Mouse (Mus musculus): Measurements from ENCODE around the gene Ntrk3. TPM values are rescaled to one million over a fixed set of nuclear protein-coding genes. Genes with fewer than 3 reads are reported as not detected.

The Ntrk3 gene
- polyA plus RNA-seq, 2 experiments: 5.3 to 15.0 TPM

GRCm38 (mm10) chr7:78702676-78703075 lies 35.1 kb downstream of the Ntrk3 start:
- ATAC-seq (ENCODE audit: low FRiP score, low read depth) (no peak), DNase-seq (ENCODE audit: low spot score) (no peak)
- TF ChIP-seq POLR2A (IDR thresholded peaks at IDR 0.05; ENCODE audit: borderline replicate concordance, extremely low read depth, insufficient read depth, insufficient read length): no peak
- Histone ChIP-seq H3K36me3 (ENCODE audit: control insufficient read depth, insufficient read depth, low read length) (no peaks in the 10 kb centered on the region), H3K9me3 (ENCODE audit: control insufficient read depth, low read length) (no peaks in the 10 kb centered on the region), H3K27me3 (ENCODE audit: control insufficient read depth, insufficient read depth, low read length) (no peaks in the 10 kb centered on the region), H3K4me2 (replicated peaks; ENCODE audit: low read depth, low read length, severe bottlenecking) (no peak overlapping the region), H3K27ac (replicated peaks; ENCODE audit: low read depth, low read length) (no peak overlapping the region), H3K4me3 (replicated peaks; ENCODE audit: low read length) (no peak overlapping the region), H3K4me1 (ENCODE audit: control insufficient read depth, insufficient read depth, low read length) (no peaks in the 10 kb centered on the region), H3K9ac (ENCODE audit: low read depth, low read length, severe bottlenecking) (no peak overlapping the region)
- 67% methylated on average over 6 of the region's 6 CpGs for WGBS

- no peak overlapping the region for H3K27ac ChIP-seq (replicated peaks; ENCODE audit: low read depth, low read length)
- ATAC-seq (ENCODE audit: low FRiP score, low read depth): no peak
- DNase-seq (ENCODE audit: low spot score): no peak
- no peaks in the 10 kb centered on the region for H3K9me3 ChIP-seq (ENCODE audit: control insufficient read depth, low read length)
- H3K4me2 ChIP-seq (replicated peaks; ENCODE audit: low read depth, low read length, severe bottlenecking): no peak overlapping the region
- TF ChIP-seq POLR2A (IDR thresholded peaks at IDR 0.05; ENCODE audit: borderline replicate concordance, extremely low read depth, insufficient read depth, insufficient read length): no peak
- no peak overlapping the region for H3K9ac ChIP-seq (ENCODE audit: low read depth, low read length, severe bottlenecking)
- no peaks in the 10 kb centered on the region for H3K36me3 ChIP-seq (ENCODE audit: control insufficient read depth, insufficient read depth, low read length)
- H3K4me3 ChIP-seq (replicated peaks; ENCODE audit: low read length): no peak overlapping the region
- no peaks in the 10 kb centered on the region for H3K4me1 ChIP-seq (ENCODE audit: control insufficient read depth, insufficient read depth, low read length)
- H3K27me3 ChIP-seq (ENCODE audit: control insufficient read depth, insufficient read depth, low read length): no peaks in the 10 kb centered on the region
- WGBS: 80% methylated on average over 3 of the region's 3 CpGs
Observed at GRCm38 (mm10) chr7:78695200-78695599, 42.6 kb downstream of the Ntrk3 start.

GRCm38 (mm10) chr7:78693148-78693547 lies 44.7 kb downstream of the Ntrk3 start:
- Histone ChIP-seq H3K9me3 (ENCODE audit: control insufficient read depth, low read length) (no peaks in the 10 kb centered on the region), H3K27ac (replicated peaks; ENCODE audit: low read depth, low read length) (no peak overlapping the region), H3K27me3 (ENCODE audit: control insufficient read depth, insufficient read depth, low read length) (no peaks in the 10 kb centered on the region), H3K4me3 (replicated peaks; ENCODE audit: low read length) (no peak overlapping the region), H3K9ac (ENCODE audit: low read depth, low read length, severe bottlenecking) (no peak overlapping the region), H3K36me3 (ENCODE audit: control insufficient read depth, insufficient read depth, low read length) (no peaks in the 10 kb centered on the region), H3K4me1 (ENCODE audit: control insufficient read depth, insufficient read depth, low read length) (no peaks in the 10 kb centered on the region), H3K4me2 (replicated peaks; ENCODE audit: low read depth, low read length, severe bottlenecking) (no peak overlapping the region)
- TF ChIP-seq POLR2A (IDR thresholded peaks at IDR 0.05; ENCODE audit: borderline replicate concordance, extremely low read depth, insufficient read depth, insufficient read length): no peak
- WGBS: 58% methylated on average over 1 of the region's 1 CpGs
- DNase-seq (ENCODE audit: low spot score) (no peak), ATAC-seq (ENCODE audit: low FRiP score, low read depth) (no peak)

- Histone ChIP-seq H3K4me3 (replicated peaks; ENCODE audit: low read length) (no peak overlapping the region), H3K4me2 (replicated peaks; ENCODE audit: low read depth, low read length, severe bottlenecking) (no peak overlapping the region), H3K27ac (replicated peaks; ENCODE audit: low read depth, low read length) (no peak overlapping the region), H3K4me1 (ENCODE audit: control insufficient read depth, insufficient read depth, low read length) (no peaks in the 10 kb centered on the region), H3K9ac (ENCODE audit: low read depth, low read length, severe bottlenecking) (no peak overlapping the region), H3K27me3 (ENCODE audit: control insufficient read depth, insufficient read depth, low read length) (no peaks in the 10 kb centered on the region), H3K9me3 (ENCODE audit: control insufficient read depth, low read length) (no peaks in the 10 kb centered on the region), H3K36me3 (ENCODE audit: control insufficient read depth, insufficient read depth, low read length) (no peaks in the 10 kb centered on the region)
- DNase-seq (ENCODE audit: low spot score) (no peak), ATAC-seq (ENCODE audit: low FRiP score, low read depth) (no peak)
- WGBS: 38% methylated on average over 3 of the region's 3 CpGs
- no peak for TF ChIP-seq POLR2A (IDR thresholded peaks at IDR 0.05; ENCODE audit: borderline replicate concordance, extremely low read depth, insufficient read depth, insufficient read length)
Observed at GRCm38 (mm10) chr7:78690956-78691355, 46.9 kb downstream of the Ntrk3 start.

- Histone ChIP-seq H3K4me3 (replicated peaks; ENCODE audit: low read length) (no peak overlapping the region), H3K27ac (replicated peaks; ENCODE audit: low read depth, low read length) (no peak overlapping the region), H3K4me1 (ENCODE audit: control insufficient read depth, insufficient read depth, low read length) (no peaks in the 10 kb centered on the region), H3K9me3 (ENCODE audit: control insufficient read depth, low read length) (no peaks in the 10 kb centered on the region), H3K36me3 (ENCODE audit: control insufficient read depth, insufficient read depth, low read length) (no peaks in the 10 kb centered on the region), H3K4me2 (replicated peaks; ENCODE audit: low read depth, low read length, severe bottlenecking) (no peak overlapping the region), H3K9ac (ENCODE audit: low read depth, low read length, severe bottlenecking) (no peak overlapping the region), H3K27me3 (ENCODE audit: control insufficient read depth, insufficient read depth, low read length) (no peaks in the 10 kb centered on the region)
- ATAC-seq (ENCODE audit: low FRiP score, low read depth) (no peak), DNase-seq (ENCODE audit: low spot score) (no peak)
- 69% methylated on average over 6 of the region's 6 CpGs for WGBS
- no peak for TF ChIP-seq POLR2A (IDR thresholded peaks at IDR 0.05; ENCODE audit: borderline replicate concordance, extremely low read depth, insufficient read depth, insufficient read length)
Observed at GRCm38 (mm10) chr7:78684943-78685342, 52.9 kb downstream of the Ntrk3 start.

- H3K4me3 ChIP-seq (replicated peaks; ENCODE audit: low read length): no peak overlapping the region
- ATAC-seq (ENCODE audit: low FRiP score, low read depth) (no peak), DNase-seq (ENCODE audit: low spot score) (no peak)
- no peaks in the 10 kb centered on the region for H3K4me1 ChIP-seq (ENCODE audit: control insufficient read depth, insufficient read depth, low read length)
- no peak overlapping the region for H3K27ac ChIP-seq (replicated peaks; ENCODE audit: low read depth, low read length)
- H3K4me2 ChIP-seq (replicated peaks; ENCODE audit: low read depth, low read length, severe bottlenecking): no peak overlapping the region
- H3K9me3 ChIP-seq (ENCODE audit: control insufficient read depth, low read length): no peaks in the 10 kb centered on the region
- H3K9ac ChIP-seq (ENCODE audit: low read depth, low read length, severe bottlenecking): no peak overlapping the region
- H3K27me3 ChIP-seq (ENCODE audit: control insufficient read depth, insufficient read depth, low read length): no peaks in the 10 kb centered on the region
- TF ChIP-seq POLR2A (IDR thresholded peaks at IDR 0.05; ENCODE audit: borderline replicate concordance, extremely low read depth, insufficient read depth, insufficient read length): no peak
- 85% methylated on average over 2 of the region's 2 CpGs for WGBS
- no peaks in the 10 kb centered on the region for H3K36me3 ChIP-seq (ENCODE audit: control insufficient read depth, insufficient read depth, low read length)
Observed at GRCm38 (mm10) chr7:78680871-78681270, 56.9 kb downstream of the Ntrk3 start.
